Mouse (Mus musculus) fibroblast of lung, adult 2 months (primary cell): ENCODE results near the gene Chrna5.
"Not testable (repeated sequence)": the region's sequence is repeated elsewhere in the genome, so short reads cannot be mapped to it uniquely, and the experiment has no call there.

Experiments
- DNase-seq: peaks from one replicate; pipeline ENCODE4 v3.0.0-alpha.2; 2011; ENCODE audit warnings: low read depth

Gene Chrna5

GRCm38 (mm10) chr9:54980674-54981073, at the start of gene Chrna5:
TSS of gene Chrna5 (plus strand) at chr9:54980880.
- DNase-seq: no peak

DNA sequence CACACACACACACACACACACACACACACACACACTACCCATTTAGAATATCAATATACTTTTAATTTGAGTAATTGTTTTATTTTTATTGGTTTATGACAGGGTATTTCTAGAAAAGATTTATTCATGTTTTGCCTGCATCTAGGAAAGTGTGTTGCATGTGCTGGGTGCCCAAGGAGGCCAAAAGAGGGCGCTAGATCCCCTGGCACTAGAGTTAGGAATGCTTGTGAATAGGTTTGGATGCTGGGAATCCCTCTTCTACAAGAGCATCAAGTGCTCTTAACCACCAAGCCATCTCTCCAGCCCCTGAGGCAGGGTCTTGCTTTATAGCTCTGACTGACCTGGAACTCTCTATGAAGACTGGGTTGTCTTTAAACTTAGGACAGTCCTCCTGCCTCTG, 48.9 kb upstream of the Chrna5 start:
- DNase-seq: no peak

GRCm38 (mm10) chr9:54932379-54932778, 48.3 kb upstream of the Chrna5 start:
- no peak for DNase-seq

DNA sequence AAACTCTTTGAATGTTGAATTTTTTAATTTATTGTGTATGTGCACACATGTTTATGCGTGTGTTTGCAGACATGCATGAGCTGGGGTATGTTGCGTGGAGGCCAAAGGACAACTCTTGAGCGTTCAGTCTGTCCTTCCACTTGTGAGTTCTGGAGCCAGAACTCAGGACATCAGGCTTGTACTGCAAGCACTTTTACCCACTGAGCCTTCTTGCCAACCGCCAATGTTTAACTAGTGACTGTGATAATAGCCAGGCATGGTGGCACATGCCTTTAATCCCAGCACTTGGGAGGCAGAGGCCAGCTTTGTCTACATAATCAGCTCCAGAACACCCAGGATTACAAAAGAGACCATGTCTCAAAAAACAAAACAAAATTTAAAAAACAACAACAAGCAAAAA, 38.6 kb upstream of the Chrna5 start:
- no peak for DNase-seq

DNA sequence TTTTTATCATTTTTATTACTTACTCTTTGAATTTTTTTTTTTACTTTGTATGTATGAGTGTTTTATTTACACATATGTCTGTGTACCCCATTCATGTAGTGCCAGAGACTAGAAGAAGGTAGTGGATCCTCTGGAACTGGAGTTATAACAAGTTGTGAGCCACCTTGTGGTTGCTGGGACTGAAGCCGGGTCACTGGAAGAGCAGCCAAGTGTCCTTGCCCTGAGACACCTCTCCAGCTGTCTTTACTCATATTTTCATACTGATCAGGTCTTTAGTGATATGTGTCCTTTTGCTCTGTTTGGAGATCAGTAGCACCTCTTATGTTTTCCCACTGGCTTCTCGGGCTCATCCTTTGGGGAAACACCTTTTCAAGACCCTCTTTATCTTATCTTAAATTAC, 36.2 kb upstream of the Chrna5 start:
- DNase-seq: no peak

DNA sequence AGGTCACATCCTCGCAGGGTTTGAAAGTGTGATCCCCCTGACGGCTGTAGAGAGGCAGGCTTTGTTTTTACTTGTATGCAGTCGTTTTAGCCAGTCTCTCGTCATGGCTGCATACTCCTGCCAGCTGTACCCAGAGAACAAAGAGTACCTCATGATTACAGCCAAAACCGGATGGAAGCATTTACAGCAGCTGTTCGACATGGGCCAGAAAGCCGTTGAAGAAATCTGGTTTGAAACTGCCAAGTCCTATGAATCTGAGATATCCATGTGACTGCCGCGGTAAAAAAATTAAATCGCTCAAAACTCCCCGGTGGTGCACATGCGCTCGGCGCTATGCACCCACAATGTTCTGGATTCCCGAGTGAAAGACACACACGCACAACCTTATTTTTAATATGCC, 34.4 kb upstream of the Chrna5 start:
- DNase-seq: peak; percentile 22

DNA sequence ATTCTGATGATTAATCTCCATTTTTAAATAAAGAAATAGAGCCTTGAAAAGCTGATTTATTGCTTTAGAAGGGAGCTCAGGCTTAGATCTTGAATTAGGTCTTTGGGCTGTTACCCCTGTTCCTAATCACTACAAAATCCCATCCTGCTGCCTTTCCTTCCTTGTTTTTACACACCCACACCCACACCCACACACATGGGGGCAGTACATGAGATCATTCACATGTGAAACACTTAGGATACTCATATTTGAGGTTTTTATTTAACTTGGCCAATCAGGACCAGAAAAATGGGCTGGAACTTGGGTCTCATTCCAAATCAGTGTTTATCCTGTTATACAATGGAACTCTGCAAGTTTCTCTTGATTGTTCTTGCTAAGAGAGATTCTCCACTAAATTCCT, 31.2 kb upstream of the Chrna5 start:
- no peak for DNase-seq

GRCm38 (mm10) chr9:54950162-54950561, 30.5 kb upstream of the Chrna5 start:
- not testable (repeated sequence) for DNase-seq

- peak; percentile 74 for DNase-seq
These were observed 29.9 kb upstream of the Chrna5 start, which contains the start of the genes Psma4 and AY074887 for GRCm38 (mm10) chr9:54950575-54951321. TSS of gene Psma4 (plus strand) at chr9:54950790. TSS of gene AY074887 (minus strand) at chr9:54950998.

- DNase-seq: no peak
These were observed 19.6 kb upstream of the Chrna5 start for GRCm38 (mm10) chr9:54961059-54961458.

GRCm38 (mm10) chr9:54963669-54964068, 17.0 kb upstream of the Chrna5 start:
- DNase-seq: no peak

- no peak for DNase-seq
These were observed 10.6 kb upstream of the Chrna5 start for GRCm38 (mm10) chr9:54969972-54970637.

GRCm38 (mm10) chr9:54981291-54982191, 861 bp downstream of the Chrna5 start:
- DNase-seq: no peak

GRCm38 (mm10) chr9:54982401-54982800, 1.7 kb downstream of the Chrna5 start:
- DNase-seq: no peak

- DNase-seq: no peak
These were observed 9.7 kb downstream of the Chrna5 start for GRCm38 (mm10) chr9:54990362-54990761.

- no peak for DNase-seq
These were observed 13.7 kb downstream of the Chrna5 start for GRCm38 (mm10) chr9:54994381-54994780.

DNA sequence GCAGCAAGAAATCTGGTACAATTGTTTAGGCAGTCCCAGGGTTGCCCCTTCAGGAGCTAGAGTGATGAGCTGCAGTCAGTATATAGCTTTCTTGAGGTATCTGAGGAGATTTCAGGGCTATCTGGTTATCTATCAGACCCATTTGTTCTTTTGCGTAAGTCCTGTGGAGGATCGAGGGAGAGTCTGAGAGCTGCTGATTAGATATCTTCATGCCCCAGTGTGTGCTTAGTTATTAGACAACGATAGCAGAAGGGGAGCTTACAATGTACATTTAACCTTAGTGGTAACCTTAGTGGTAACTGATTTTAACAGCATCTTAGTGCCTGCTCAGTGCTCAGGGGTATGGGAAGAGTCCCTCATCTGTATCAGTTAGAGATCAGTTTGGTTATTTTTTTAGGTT, 15.0 kb downstream of the Chrna5 start:
- DNase-seq: no peak

GRCm38 (mm10) chr9:55003609-55004008, 22.9 kb downstream of the Chrna5 start:
- no peak for DNase-seq

DNA sequence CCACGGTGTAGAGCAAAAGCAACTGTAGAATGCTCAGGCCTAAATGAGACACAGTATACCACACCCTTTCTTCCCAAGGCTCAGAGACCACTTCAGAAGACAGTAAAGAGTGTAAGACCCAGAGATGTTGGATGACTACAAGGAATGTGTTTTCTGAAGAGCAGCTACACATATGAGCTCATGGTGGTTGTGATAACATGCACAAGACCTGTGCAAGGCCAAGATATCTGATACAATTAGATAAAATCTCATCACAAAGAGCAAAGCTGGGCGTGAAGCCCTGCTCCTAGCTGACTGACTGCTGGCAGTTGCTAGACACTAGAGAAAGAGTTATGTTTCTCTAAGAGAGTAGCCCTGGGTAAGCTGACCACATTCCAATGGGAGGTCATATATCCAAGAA, 29.0 kb downstream of the Chrna5 start:
- no peak for DNase-seq

GRCm38 (mm10) chr9:55010588-55011350, 30.1 kb downstream of the Chrna5 start:
- no peak for DNase-seq

DNA sequence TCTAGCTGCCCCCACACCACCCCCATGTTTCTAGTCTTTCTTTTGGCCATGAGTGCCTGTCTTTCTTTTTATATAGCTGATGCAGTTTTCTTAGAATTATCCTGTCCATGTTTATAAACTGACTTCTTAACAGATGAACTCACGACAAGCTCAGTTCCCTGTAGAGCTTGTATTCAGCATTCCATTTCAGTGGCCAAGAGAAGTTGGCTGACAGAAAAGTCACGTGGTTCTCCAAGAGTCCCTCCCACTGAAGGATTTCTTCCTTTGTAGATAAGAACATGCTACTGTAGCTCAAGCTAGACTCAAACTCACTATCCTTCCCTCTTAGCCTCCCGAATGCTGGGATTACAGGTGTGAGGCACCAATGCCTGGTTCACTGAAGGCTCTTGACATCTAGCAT, 36.2 kb downstream of the Chrna5 start:
- DNase-seq: peak; percentile 6

DNA sequence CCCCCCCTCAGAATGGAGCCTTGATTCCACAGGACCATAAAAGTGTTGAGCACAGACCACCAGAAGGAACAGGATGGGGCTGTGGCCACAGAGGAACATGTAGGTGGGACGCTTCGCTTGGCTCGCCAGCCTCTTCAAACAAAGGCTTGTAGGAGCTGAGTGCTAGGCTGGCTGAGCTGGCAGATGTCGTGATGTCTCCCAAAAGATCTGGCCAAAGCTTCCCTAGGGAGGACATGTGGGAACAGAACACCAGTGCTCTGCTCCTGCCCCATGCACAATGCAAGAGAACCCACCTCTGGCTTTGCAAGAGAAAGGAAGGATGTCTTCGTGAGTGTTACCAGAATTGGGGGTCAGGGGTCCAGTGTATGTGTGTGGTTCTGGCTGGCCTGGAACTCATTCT, 42.6 kb downstream of the Chrna5 start:
- DNase-seq: no peak
